Mouse (Mus musculus) thymus, postnatal 0 days (tissue): ENCODE results near the gene Supt7l. TPM values are rescaled to one million over a fixed set of nuclear protein-coding genes. Genes with fewer than 3 reads are reported as not detected.

Experiments
- DNase-seq: peaks from one replicate; pipeline ENCODE4 v3.0.0-alpha.2; 2015; ENCODE audit warnings: low spot score
- polyA plus RNA-seq: library from polyadenylated mRNA; unstranded; fragments of >200 nt; fragmentation: Nextera tagmentation; extraction: Ambion mirVana; gene quantifications from 2 replicates; pipeline ENCODE4 v1.2.1, GENCODE M21; 2015

The Supt7l gene
- polyA plus RNA-seq, 1 experiment from 2014 or later: 17.0 TPM

DNA sequence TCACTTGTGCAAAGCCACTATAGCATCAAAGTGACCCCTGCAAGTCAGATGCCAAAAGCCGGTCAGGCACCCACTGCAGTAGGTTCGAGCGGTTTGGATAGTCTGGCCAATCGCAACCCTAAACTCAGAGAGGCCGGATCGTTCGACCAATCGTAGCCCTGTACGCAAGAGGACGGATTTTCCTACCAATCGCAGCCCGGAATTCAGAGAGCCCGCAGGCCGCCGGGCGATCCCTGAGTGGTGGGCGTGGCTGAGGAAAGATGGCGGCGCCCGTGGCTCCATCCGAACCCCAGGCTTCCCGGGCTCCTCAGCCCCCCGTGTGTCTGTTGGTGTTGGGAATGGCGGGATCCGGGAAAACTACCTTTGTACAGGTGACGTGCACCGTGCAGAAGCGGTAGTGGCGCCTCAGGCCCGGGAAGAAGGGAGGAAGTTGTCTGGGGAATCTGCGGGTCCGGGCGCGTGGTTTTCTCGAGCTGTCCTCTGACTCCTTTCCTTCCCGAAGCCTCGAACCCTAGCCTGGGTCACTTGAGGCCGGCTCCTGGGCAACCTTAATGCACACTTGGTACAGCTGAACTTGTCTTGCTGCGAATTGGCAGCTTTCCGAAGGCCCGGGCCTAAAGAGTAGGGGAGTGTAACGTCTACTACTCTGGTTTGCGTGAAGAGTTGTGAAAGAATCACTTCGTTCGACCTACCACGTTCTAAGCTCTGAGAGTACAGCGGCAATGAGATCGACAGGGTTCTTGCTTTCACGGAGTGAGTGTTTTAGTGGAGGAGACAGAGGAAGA is 32.9 kb downstream of the Supt7l start, which contains the start of gene Gpn1:
TSS of gene Gpn1 (plus strand) at position 229 of the 785 bp plus-strand sequence.
- DNase-seq: peak; percentile 89

DNA sequence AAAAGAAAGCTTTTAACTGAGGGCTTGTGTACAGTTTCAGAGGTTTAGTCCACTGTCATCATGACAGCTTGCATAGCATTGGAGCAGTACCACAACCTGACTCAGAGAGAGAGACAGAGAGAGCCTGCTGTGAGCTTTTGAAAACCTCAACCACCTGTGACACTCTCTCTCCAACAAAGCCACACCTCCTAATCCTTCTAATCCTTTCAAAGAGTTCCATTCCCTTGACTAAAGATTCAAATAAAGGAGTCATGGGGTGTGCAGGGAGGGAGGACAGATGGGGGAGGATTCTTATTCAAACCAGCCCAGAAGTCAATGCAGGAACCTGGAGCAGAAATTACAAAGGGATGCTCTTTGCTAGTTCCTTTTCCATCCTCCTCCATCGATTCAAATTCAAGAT is 35.6 kb downstream of the Supt7l start:
- DNase-seq: no peak

DNA sequence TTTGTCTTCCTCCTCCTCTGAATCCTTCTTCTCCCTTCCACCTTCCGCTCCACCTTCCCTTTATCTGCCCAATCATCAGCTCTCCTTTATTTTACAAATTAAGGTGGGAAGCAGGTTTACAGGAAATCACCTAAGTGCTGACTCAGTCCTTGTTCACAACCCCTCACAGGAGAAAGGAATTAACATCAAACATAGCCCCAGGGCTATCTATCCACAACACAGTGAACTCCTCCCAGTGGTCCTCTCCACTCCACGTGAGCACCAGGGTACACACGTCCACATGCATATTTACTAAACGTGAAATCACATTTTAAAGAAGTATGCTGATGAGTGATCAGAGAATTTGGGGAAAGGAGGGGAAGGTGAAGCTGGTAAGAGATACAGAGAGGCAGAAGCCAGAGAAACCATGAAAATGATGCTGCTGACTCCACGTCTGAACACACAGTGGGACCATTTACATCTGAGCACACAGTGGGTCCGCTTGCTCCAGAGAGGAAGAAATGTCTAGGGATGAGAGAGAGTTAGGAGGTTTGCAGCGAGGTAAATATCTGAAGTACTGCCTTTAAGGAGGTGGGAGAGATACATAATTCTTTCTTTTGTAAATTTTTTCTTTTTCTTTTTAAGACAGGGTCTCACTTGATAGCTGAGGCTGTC is 38.4 kb downstream of the Supt7l start:
- no peak for DNase-seq

DNA sequence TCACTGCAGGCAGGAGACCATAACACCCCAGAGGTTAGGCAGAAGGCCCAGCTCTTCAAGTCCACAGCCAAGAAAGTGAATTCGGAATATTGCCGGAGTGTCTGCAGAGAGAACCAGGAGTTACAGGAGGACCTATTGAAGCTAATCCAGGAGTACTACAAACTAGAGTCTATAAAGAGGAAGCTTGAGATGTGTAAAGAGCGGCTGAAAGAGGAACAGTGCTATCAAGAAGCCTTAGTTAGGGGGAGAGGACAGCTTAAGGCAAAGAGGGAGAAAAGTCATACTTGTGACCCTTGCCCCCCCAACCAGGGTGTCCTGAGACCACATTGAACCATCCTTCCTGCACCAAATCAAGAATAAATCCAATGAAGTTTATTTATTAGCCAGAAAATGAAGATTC is 39.7 kb downstream of the Supt7l start:
- DNase-seq: no peak

DNA sequence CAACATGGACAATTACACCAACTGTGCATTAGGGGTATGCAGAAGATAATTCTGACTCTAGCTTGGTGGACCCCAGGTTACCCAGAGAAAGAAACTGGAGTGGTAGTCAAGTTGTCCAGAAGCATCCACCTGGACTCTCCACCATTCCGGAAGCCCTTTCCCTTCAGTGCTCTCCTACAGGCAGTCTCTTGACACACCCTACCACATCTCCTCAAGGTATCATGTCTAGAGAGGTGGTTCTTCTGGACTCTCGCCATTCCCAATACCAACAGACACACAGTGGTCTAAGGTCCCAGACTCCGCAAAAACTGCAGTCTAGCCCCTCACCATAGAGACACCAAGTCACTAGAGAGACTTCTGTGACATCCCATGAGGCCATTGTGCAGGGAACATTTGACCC is 42.2 kb downstream of the Supt7l start, which contains the start of gene 4930548H24Rik:
TSS of gene 4930548H24Rik (plus strand) at position 301 of the 400 bp plus-strand sequence.
- no peak for DNase-seq

DNA sequence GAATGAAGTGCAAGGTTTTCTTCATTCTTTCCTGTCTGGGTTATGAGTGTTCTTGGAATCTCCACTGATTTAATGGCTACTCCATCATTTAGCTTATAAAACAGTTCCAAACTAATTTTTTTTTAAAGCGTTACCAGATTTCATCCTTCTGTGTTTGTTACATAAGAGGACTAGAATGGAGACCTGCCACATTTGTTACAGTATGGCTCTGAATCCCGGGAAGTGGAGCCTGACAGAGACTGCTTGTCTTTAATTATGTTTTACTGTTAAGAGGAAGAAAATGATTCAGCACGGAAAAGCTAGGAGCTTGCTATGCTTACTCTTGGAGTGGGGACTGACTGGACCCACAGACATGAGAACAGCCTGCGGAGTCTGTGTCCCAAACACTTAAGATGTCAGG is 47.1 kb downstream of the Supt7l start:
- DNase-seq: no peak

DNA sequence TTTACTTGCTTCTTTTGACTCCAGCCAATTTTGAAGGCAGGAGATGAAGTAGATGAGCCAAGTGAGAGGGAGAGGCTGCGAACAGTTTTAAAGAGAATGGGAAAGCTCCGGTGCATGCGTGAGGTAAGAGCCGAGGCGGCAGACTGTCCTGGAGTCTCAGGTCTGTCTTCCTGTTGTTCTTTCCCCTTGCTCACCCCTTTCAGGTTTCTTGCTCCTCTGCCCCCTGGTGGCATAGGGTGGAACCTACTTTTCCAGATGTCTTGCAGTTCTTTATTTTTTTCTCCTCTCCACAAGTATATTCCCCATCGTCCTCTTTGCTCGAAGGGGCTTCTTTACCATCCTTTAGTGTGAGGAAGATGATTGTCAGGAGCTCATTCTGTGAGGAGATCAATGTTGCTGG is 57.3 kb downstream of the Supt7l start:
- DNase-seq: peak; percentile 67

DNA sequence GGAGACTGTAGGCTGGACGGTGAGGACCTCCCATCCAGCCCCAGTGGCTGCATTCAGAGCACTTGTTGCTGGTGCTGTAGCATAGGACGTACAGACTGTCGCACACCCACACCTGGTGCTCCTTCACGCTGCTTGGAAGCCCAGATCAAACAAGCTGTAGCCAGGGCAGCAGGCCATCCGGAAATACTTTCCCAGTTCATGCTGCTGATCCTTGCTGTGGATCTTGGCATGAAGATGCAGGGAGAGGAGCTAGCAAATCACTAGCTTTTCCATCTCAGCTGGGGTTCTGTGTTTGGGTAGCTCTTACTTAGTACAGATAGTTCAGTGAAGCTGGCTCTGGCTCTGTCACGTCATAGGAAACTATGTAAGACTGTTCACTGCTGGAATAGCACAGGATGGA is 57.9 kb downstream of the Supt7l start:
- no peak for DNase-seq

DNA sequence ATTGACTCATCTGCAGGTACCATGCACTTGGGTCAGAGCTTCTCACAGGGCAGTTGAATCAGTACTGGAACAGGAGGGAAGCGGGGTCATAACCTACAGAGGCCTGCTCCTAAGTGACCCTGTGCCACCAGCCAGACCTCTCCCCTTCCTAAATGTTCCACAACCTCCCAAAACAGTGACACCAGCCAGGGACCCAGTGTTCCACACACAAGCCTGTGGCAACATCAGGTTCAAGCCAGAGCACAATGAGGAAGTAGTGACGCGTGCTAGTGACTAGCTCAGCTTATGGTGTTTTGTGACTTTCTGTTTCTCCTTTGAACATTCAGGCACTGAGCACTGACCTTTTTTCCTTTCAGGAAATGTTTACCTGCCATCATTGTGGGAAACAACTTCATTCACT is 59.8 kb downstream of the Supt7l start:
- no peak for DNase-seq

Other genes with a start within 250 kb of the Supt7l start
- gene Ift172, start 236.7 kb downstream of the Supt7l start, polyA plus RNA-seq: 10.6 and 12.9 TPM in 2 replicates
- gene Fndc4, start 231.7 kb downstream of the Supt7l start, polyA plus RNA-seq: 2.0 and 2.5 TPM in 2 replicates
- 0.04 and 0.06 TPM in 2 replicates for gene Gckr, start 230.4 kb downstream of the Supt7l start, polyA plus RNA-seq
- gene Zfp512, start 75.4 kb downstream of the Supt7l start, polyA plus RNA-seq: 33.2 and 43.4 TPM in 2 replicates
- gene 4930548H24Rik, start 42.1 kb downstream of the Supt7l start, polyA plus RNA-seq: 0.09 and 0.16 TPM in 2 replicates
- 35.4 and 35.6 TPM in 2 replicates for gene Gpn1, start 33.1 kb downstream of the Supt7l start, polyA plus RNA-seq
- gene Slc4a1ap, start 812 bp downstream of the Supt7l start, polyA plus RNA-seq: 20.7 and 31.6 TPM in 2 replicates
- 425 and 428 TPM in 2 replicates for gene Mrpl33, start 69.1 kb upstream of the Supt7l start, polyA plus RNA-seq
- 20.7 and 22.1 TPM in 2 replicates for gene Rbks, start 169.8 kb upstream of the Supt7l start, polyA plus RNA-seq
- gene Babam2, start 169.9 kb upstream of the Supt7l start, polyA plus RNA-seq: 48.1 and 53.9 TPM in 2 replicates